Mouse (Mus musculus): ENCODE measurements at regions not wholly inside any gene's neighbourhood (a gene's known extent, or its start where the extent isn't known, plus 50 kb on each side); places are given as distances from the start of the nearest gene placed in this dataset.
"Not testable (repeated sequence)": the region's sequence is repeated elsewhere in the genome, so short reads cannot be mapped to it uniquely, and the experiment has no call there.

DNA sequence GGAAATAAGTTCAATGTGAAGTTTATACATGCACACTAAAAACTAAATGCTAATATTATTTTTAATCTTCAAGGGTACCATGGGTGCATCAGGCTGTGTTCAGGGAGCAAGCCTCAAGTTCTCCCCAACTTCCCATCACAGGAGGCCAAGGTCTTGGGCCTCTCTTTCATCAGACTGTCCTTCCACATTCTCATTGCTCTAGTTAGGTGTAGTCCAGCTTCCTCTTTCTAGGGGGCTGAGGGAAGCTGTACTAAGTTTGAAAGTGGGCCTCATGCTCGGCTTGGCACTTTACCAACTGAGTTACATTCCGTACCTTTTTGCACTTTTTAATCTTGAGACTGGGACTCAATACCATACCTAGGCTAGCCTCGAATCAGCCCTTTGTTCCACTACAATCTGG is 173.3 kb downstream of the Dhx15 start:
- intact Hi-C loops (cut with DNase I), result no loop called here

DNA sequence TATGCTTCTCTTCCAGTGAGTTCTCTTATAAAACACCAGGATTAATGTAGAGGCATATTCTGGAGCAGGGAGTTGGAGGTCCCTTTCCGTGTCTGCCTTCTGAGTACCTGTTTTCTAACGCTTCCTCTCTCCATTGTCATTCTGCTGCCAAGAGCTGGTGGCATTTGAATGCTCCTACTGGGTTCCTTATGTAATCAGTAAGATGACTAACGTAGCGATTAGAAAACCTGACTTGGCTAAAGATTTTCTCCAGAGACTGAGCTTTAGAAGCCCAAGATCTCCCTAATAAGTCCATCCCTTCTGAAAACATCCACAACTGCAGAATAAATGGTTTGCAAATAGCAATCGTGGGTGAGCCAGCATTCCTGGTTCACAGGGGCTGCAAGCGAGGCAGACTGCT is 174.5 kb downstream of the Dhx15 start:
- intact Hi-C loops (cut with DNase I), result no loop called here

DNA sequence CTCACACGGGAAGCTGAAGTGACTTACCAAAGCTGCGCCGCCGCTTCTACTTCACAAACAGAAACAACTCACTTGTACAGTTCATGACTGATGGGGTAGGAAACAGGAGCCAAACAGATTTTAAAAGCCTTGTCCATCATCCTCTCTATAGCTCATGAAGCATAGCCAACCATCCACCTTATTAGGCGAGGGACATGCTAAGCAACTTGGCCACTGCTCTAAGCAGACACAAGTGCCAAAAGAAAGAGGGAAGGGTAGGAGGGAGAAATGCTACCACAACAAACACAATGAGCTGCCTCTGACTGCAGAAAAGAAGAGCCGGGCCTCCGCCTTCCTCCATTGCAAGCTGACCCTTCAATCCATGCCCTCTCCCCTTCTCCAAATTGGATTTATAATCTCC is 179.9 kb downstream of the Dhx15 start:
- intact Hi-C loops (cut with DNase I), result no loop called here

DNA sequence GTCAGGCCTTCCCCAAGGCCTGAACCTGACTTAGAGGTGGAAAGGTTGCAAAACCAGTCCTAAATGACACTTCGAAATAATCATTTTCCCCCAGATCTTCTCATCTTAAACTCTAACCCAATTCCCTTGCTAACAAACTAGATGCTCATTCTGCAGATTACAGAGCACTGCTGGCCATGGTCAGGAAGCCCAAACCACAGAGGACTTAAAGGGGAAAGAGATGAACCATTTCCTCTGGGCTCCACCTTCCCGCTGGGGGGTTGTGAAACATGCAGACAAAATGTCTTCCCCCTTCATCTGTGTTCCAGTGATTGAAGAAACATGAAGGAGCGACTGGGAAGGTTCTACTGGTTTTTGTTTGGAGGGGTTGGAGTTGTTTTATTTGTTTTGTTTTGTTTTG is 181.4 kb downstream of the Dhx15 start:
- intact Hi-C loops (cut with DNase I), result no loop called here

DNA sequence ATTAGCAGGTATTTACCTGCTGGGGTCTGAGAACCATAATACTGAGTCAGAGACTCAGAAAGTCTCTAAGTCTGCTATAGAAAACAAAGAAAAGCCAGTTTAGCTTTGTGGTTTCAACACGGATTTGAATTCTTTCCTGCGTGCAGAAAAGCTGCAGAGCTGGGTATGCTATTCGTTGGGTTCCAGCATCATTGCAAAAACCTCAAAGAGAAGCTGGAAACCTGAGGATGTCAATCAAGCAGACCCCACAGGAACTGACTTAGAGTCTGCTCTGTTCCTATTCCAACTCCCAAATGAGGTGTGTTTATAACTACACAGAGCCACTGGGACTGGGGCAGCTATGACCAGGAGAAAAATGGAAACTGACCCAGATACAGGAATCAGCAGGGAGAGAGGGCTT is 183.5 kb downstream of the Dhx15 start:
- intact Hi-C loops (cut with DNase I), result no loop called here

DNA sequence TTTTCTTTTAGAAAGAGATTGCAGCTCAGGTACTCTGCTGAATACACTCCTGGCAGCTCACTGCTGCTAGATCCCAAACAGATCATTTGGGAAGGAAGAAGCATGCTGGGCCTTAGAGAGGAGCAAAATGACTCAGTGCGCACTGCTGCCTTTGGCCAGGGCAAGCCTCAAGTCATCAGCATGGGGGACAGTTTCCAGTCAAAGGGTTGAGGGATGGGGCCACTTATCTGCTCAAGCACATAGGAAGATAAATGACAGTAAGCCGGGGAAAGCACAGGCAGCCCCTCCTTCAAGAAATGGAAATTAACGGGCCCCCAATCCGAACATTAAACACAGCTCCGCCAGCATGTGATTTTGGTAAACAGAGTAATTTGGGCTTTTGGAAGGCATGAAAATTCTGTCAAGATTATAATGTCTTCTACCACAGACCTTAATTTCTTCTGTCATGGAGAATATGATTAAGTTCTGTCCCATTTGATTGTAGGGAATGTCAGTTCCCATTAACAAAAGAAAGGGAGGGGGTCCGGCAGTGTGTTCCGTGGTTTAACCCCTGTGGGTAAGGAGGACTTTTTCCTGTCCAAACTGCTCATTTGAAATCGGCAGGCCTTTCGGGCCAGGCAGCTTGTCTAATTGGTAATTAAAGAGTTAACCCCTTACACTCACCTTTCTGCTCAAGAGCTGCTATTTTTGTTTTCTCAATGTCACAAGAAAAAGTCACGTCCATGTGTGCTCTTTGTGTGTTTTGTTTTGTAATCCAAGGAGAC is 199.3 kb downstream of the Dhx15 start:
- intact Hi-C loops (cut with DNase I), result no loop called here

DNA sequence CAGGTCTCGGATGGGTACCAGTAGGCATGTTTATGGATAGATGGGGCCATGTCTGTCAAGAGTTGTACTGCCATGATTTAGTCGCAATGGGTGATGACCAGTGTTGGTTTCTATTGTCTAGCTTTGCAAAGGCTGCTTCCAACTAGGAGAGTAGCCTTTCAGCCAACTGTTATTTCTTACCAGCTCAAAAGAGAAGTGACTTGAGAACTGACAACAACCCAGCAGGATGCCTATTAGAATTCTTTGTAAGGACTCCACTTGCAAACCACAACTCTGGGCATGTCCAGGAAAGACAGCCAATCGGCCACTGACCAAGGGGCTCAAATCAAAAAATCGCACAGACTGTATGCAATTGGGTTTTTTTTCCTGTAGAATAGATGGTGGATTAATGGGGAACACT is 200.9 kb downstream of the Dhx15 start:
- intact Hi-C loops (cut with DNase I), result no loop called here

DNA sequence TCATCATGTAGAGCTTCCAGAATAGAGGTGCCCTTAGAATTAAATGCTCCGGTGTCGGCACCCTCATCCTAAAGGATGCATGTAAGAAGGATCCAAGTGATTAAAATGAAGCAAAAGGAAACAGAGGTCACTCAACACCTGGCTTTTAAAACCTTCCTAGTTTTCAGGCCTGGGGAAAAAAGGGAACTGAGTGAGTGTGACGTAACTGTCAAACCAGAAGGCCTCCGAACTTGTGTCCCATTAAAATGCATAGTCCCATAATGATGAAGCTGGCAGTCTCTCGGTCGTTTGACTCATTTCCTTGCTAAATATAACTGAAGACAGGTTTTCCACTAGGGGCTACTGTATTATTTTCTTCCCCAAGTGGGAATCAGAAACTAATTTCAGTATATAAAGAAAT is 201.4 kb downstream of the Dhx15 start:
- intact Hi-C loops (cut with DNase I), result no loop called here

DNA sequence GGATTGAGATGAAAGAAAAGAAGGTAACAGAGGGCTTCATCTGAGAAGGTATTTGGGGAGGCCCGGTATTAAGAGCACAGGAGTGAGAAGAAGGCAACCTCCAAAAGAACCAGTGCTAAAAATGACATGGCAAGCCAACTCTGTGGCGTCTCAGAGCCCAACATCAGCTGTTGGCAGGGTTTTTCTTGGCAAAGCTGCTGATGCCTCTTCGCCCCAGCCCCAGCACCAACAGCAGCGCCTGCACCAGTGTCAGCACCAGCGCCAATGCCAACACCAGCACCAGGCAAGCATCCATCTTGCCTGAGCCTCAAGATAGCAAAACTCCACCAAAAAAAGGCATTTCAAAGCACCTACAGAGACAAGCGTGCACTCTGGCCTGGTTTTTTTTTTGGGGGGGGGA is 205.3 kb downstream of the Dhx15 start:
- intact Hi-C loops (cut with DNase I), result no loop called here

DNA sequence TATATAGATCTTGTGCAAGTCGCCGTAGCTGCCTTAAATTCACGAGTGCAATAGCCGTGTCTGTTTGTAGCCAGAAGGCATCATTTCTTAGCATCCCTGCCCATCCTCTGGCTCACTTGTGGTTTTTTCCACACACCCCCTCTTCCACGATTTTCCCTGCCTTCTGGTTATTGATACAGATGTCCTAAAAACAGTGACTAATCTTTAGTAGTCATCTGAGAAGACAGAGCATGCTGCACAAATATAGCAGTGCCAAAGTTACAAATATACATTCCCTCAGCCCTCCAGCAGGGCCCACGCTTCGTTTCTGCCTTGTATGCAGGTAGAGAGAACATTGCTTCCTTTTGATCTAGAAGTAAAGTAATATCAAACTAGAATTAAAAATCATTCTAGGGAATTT is 207.5 kb downstream of the Dhx15 start:
- intact Hi-C loops (cut with DNase I), result no loop called here

DNA sequence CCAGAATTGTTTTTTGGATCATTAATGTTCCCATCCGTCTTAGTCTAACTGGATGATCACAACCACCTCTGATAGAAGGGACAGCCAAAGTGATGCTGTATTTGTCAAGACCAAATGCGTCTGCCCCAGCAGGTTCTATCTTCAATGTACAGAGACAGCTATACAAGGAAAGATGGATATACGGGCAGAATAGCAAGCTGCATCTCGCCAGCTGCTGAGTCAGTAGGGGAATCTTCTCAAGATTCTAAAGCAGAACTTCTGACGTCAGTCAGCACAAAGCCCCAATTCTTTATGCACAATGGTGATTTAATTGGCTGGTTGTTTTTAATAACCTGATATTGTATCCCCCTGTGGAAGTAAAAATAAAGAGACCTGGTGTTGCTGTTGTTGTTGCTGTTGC is 209.4 kb downstream of the Dhx15 start:
- intact Hi-C loops (cut with DNase I), result no loop called here

DNA sequence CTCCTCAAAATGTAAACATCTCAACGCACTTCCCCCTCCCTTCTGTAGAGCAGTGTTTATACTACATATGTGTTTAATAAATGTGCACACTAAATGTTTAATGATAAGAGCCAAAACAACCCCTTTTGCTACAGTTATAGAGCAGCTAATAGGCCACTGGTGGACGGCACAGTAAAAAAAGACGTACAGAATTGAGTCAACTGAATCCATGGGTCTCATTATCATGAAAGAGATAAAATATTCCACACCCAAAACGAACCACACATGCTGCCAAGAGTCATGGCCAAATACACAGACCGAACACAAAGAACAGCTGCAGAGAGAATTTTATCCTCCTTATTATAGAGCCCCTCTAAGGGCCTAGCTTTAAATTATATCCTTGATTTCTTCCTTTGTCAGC is 237.8 kb downstream of the Dhx15 start:
- intact Hi-C loops (cut with DNase I), result no loop called here

DNA sequence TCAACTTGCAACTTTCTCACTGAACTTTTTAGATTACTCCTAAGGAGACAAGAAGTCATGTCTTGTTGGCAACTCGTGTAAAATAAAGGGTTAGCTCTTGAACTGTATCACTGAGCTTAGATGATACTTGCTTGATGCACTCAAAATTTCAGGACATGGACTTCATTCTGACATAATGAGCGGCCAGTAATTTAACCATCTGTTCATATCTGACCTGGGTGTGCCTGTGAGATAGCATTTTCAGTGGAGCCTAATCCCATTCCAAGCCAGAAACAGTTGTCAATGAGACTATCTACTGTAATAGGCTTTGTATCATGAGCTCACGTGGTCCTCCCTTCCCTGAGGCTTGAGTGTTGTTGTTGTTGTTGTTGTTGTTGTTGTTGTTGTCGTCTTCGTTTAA is 240.3 kb downstream of the Dhx15 start:
- intact Hi-C loops (cut with DNase I), result no loop called here

DNA sequence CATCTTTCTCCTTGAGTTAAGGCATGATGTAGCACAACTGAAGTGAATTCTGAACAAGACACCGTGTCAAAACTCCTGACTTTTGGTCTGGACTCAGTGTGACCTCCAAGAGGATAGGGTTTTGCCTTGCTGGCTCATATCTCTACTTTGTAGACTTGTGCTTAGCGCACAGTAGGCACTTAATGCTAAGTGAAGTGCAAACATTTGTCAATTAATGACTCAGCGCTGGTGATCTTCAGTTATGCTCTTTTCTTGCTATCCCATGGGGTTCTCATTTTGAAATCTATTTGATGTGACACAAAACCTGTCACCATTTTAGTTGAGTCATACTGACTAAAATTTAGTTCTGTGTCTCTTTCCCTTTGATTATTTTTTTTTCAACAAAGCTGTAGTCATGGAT is 244.3 kb downstream of the Dhx15 start:
- intact Hi-C loops (cut with DNase I), result no loop called here

DNA sequence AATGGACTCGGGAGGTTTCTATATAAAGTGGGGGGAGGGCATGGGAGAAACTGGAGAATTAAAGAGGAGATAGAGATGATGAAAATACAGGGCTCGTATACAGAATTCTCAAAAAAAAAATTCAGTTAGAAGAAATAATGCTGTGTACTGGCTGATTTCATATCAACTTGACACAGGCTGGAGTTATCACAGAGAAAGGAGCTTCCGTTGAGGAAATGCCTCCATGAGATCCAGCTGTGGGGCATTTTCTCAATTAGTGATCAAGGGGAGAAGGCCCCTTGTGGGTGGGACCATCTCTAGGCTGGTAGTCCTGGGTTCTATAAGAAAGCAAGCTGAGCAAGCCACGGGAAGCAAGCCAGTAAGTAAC is 248.4 kb downstream of the Dhx15 start:
- intact Hi-C loops (cut with DNase I), result not testable (repeated sequence)

DNA sequence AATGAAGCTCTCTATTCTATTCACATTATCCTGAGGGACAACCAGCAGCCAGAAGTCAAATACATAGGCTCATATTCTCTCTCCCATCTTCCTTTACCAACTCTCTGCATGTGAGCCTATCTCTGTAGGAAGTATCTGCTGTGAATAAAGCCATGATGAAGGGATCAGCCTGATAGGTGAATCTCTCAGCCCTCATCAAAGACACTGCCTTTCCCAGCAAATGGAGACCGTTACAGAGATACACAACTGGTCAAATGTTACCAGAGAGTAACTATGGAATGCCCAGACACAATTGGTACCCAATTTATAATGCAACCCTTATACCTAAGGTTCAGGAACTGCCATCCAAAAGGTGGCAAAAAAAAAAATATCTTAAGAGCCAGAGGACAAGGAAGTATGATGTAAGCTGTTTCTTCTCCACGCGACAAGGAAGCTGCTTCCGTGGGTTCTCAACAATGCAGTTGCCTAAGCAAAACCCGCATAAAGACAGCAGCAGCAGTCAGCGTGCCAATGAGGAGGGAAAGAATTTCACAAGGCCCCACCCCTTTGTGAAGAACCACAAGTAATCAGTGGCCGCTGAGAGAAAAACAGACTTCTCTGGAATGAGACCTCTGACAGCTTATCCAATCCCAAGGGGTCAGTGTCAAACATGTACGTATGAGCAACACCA is 248.9 kb downstream of the Dhx15 start:
- intact Hi-C loops (cut with DNase I), result no loop called here

DNA sequence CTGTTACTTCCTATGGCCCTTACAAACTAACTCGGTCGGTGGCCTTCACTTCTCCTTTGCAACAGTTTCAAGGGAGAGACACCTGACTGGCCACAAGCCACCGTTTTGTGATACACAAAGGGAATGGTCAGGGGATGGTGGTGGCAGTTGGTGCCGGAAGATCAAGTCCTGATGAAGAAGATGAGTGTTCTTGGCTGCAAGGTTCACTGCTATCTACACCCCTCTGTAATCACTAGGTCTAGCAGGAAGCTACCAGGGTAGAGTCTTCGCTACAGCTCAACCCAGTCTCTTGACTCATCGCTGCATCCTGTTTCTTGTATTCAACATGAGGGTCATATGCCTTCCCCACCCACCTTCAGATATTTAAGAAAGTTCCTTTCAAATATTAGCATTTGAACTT is 251.5 kb downstream of the Dhx15 start:
- intact Hi-C loops (cut with DNase I), result no loop called here

DNA sequence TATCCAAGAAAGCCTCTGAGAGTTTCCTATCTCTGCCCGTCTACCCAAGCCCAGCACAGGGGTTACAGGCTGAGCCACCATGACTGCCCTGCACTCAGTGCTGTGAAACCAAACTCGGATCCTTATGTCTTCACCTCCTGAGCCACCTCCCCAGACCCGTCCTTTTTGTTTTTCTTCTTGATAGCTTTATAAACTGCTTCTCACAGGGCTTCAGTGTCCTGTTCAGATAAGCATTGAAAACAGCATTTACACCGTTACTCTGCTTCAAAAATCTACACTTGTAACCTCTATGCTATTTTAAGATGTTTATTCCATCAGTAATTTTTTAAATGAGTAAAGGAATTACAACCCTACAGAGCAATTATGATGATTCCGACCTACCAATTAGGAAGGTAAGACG is 253.0 kb downstream of the Dhx15 start:
- intact Hi-C loops (cut with DNase I), result no loop called here

DNA sequence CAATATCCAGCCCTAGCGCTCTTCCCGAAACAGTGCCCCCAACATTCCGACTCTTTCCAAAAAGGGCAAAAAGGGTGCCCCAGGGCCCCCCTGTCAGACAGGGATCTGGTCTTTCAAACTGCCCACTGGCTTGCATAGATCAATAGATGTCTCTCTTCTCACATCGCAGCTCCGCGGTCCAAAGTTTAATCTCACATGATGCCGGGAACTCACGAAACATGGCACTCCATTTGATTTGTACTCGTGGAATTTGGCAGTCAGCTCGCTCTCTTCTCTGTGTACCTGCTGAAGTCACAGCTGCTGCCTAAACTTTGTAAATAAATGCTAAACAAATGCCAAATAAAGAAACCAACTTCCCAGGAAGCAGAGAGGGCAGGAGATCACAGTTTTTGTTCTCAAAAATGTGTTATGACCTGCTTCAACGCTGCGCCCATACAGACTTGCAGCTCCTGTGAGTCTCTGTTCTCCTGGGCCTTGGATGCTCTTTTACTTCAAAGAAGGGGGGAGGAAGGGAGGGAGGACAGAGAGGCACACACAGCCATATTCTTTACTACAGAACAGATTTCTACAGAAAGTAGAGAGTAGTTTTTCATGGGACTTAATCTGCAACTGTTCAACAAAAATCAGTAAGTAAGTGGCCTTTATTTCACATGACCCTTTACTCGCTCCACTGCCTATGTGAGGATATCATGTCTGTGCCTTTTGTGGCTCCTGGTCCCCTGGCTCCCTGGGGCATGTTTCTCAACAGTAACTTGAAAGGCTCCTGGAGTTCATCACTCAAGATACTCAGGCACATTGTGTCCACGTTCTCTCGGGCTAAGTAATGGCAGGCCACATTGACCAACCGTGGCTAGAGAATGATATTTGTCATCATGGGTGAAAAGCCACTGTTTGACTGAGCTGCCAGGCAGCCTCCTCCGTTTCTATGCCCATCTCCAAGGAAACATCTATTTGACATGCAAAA is 254.6 kb downstream of the Dhx15 start:
- intact Hi-C loops (cut with DNase I), result no loop called here

DNA sequence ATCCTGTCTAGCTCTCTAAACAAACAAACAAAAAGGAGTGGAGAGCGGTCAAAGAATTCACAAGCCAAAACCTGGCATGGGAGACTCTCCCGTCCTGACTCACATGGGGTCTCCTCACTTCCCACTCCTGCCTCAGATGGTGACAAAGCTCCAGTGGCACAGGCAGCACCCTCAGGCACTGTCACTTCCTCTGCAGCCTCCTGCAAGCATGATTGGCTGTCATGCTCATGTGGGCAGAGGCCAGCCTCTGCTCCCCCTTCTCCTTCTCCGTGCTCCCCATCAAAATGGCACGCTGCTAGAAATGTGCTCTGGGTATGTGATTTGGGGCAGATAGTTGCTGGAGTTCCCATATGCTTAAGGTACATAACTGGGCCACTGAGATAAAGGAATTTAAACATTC is 255.4 kb downstream of the Dhx15 start:
- intact Hi-C loops (cut with DNase I), result no loop called here

DNA sequence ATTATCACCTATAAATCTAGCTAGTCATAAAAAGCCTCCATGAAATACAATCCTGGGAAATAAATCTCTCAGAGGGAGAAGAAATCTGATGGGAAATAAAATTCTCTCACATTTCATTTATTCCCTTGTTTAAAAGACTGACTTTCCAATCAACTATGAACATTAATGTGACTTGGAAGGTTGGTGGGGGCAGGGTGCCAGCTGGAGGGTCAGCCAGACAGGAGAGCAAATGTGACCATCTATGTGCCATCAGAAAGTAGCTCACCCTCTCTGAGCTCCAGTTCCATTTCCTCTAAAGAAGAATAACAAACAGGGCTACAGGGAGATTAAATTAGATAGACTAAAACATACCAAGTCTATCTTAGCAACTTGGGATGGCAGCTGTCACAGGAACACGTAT is 257.0 kb downstream of the Dhx15 start:
- intact Hi-C loops (cut with DNase I), result no loop called here

DNA sequence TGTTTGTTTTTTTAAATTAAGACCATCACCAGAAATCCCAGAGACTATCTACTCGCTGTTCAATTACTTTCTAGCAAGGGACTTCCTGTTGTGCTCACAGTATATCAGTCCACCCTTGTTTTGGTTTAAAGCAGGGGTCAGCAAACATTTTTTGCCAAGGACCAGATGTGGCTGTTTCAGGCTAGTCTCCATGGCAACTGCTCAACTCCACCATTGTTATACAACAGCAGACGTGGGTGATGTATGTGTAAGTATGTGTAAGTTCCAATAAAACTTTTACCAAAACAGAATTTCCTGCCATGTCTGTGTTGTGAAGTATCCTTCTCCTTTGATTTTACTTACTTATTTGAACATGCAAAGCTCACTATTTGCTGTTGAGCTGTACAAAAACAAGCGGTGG is 259.9 kb downstream of the Dhx15 start:
- intact Hi-C loops (cut with DNase I), result no loop called here
